Mouse (Mus musculus): ENCODE data around the gene Olfr1212. TPM values are rescaled to one million over a fixed set of nuclear protein-coding genes. Genes with fewer than 3 reads are reported as not detected.

The Olfr1212 gene
- not detected for total RNA-seq (2021)

GRCm38 (mm10) chr2:88953669-88954068 is at the start of gene Olfr1212:
Gene Olfr1212 (plus strand): TSS chr2:88953969.
- intact Hi-C loops (cut with DNase I) = no loop called here
- DNase-seq = no peak

- intact Hi-C loops (cut with DNase I) = no loop called here
These were observed 38.7 kb upstream of the Olfr1212 start, which contains the start of gene Olfr1209 for GRCm38 (mm10) chr2:88915057-88915456. Gene Olfr1209 (minus strand): TSS chr2:88915157.

GRCm38 (mm10) chr2:88938011-88938410 is 15.8 kb upstream of the Olfr1212 start, which contains the start of gene Olfr1211:
Gene Olfr1211 (minus strand): TSS chr2:88938111.
- intact Hi-C loops (cut with DNase I) = no loop called here
- DNase-seq = no peak

More at GRCm38 (mm10) chr2:88915057-88915456, 38.7 kb upstream of the Olfr1212 start, which contains the start of gene Olfr1209:
- no peak for DNase-seq

GRCm38 (mm10) chr2:88980181-88980580 is 26.4 kb downstream of the Olfr1212 start, which contains the start of gene Gm13762:
Gene Gm13762 (minus strand): TSS chr2:88980281.
- intact Hi-C loops (cut with DNase I) = no loop called here
- no peak for DNase-seq

GRCm38 (mm10) chr2:88992553-88992952 is 38.8 kb downstream of the Olfr1212 start, which contains the start of gene Olfr1214:
Gene Olfr1214 (minus strand): TSS chr2:88992653.
- intact Hi-C loops (cut with DNase I) = no loop called here
- DNase-seq = no peak

GRCm38 (mm10) chr2:89006873-89007272 is 53.1 kb downstream of the Olfr1212 start, which contains the start of gene Olfr1215:
Gene Olfr1215 (minus strand): TSS chr2:89006973.
- intact Hi-C loops (cut with DNase I) = no loop called here
- DNase-seq = no peak

Other genes with a start within 250 kb of the Olfr1212 start
- gene Olfr1196, start 249.4 kb upstream of the Olfr1212 start, total RNA-seq (2021) = not detected
- gene Olfr1197, start 221.6 kb upstream of the Olfr1212 start, total RNA-seq (2021) = not detected
- gene Olfr1198, start 202.6 kb upstream of the Olfr1212 start, total RNA-seq (2021) = not detected
- not detected for gene Olfr1199, start 193.5 kb upstream of the Olfr1212 start, total RNA-seq (2021)
- gene Olfr1200, start 183.5 kb upstream of the Olfr1212 start, total RNA-seq (2021) = not detected
- not detected for gene Olfr1201, start 160.9 kb upstream of the Olfr1212 start, total RNA-seq (2021)
- not detected for gene Olfr1202, start 139.5 kb upstream of the Olfr1212 start, total RNA-seq (2021)
- gene Olfr1205, start 124.2 kb upstream of the Olfr1212 start, total RNA-seq (2021) = not detected
- not detected for gene Olfr1204, start 104.7 kb upstream of the Olfr1212 start, total RNA-seq (2021)
- not detected for gene Olfr1206, start 90.7 kb upstream of the Olfr1212 start, total RNA-seq (2021)
- not detected for gene Olfr1208, start 51.7 kb upstream of the Olfr1212 start, total RNA-seq (2021)
- not detected for gene Olfr1209, start 38.8 kb upstream of the Olfr1212 start, total RNA-seq (2021)
- gene Olfr1211, start 15.9 kb upstream of the Olfr1212 start, total RNA-seq (2021) = not detected
- gene Gm13762, start 26.3 kb downstream of the Olfr1212 start, total RNA-seq (2021) = not detected
- not detected for gene Olfr1214, start 38.7 kb downstream of the Olfr1212 start, total RNA-seq (2021)
- gene Olfr1215, start 53.0 kb downstream of the Olfr1212 start, total RNA-seq (2021) = not detected
- gene Olfr1216, start 64.4 kb downstream of the Olfr1212 start, total RNA-seq (2021) = not detected
- not detected for gene Olfr1217, start 78.1 kb downstream of the Olfr1212 start, total RNA-seq (2021)
- not detected for gene Olfr1218, start 107.2 kb downstream of the Olfr1212 start, total RNA-seq (2021)
- gene Olfr1219, start 129.5 kb downstream of the Olfr1212 start, total RNA-seq (2021) = not detected
- gene Olfr1220, start 152.9 kb downstream of the Olfr1212 start, total RNA-seq (2021) = not detected
- not detected for gene Olfr1221, start 163.3 kb downstream of the Olfr1212 start, total RNA-seq (2021)
- not detected for gene Olfr1222, start 179.1 kb downstream of the Olfr1212 start, total RNA-seq (2021)
- not detected for gene Olfr1223, start 197.6 kb downstream of the Olfr1212 start, total RNA-seq (2021)
- not detected for gene Olfr1224-ps1, start 210.1 kb downstream of the Olfr1212 start, total RNA-seq (2021)
- gene Olfr1225, start 220.7 kb downstream of the Olfr1212 start, total RNA-seq (2021) = not detected
- not detected for gene Olfr1226, start 246.1 kb downstream of the Olfr1212 start, total RNA-seq (2021)

All from heart, postnatal 10 days (tissue).